Mouse (Mus musculus): Measurements from ENCODE around the gene Prdm11. TPM values are rescaled to one million over a fixed set of nuclear protein-coding genes. Genes with fewer than 3 reads are reported as not detected.

The Prdm11 gene
- total and polyA plus RNA-seq, 3 experiments = 0.05 to 1.8 (median 0.06) TPM

DNA sequence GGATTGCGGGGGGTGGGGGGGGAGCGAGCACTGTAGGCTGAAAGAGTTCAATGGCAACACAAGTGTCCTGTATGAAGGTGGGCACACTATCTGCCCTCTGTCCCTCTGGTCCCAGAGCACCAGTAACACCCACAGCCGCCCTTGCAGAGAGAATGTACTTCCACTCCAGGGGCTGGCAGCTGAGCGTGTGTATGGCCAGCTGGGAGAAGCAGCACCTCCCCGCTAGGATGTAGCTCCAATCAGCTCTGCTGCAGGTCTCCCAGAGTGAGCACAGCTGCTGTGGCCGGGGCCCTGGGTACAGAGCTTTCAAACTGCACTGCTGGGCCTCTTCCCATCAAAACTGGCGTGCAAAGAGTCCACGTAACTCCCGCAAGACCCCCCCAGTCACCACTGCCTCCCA, 14.9 kb downstream of the Prdm11 start:
- TF ChIP-seq RCOR1 (conservative IDR thresholded peaks at IDR 0.05; ENCODE audit: low read depth, low read length) (no peak), BHLHE40 (IDR thresholded peaks at IDR 0.05; ENCODE audit: low read depth, low read length) (no peak), UBTF (IDR thresholded peaks at IDR 0.05; ENCODE audit: low read depth, low read length) (no peak), EP300 (IDR thresholded peaks at IDR 0.05; ENCODE audit: low read length) (no peak), PAX5 (IDR thresholded peaks at IDR 0.05; ENCODE audit: low read length) (no peak), MYC (IDR thresholded peaks at IDR 0.05; ENCODE audit: low read depth, low read length) (no peak), NRF1 (IDR thresholded peaks at IDR 0.05; ENCODE audit: low read depth, low read length) (no peak), CTCF (conservative IDR thresholded peaks at IDR 0.05 in 1 of 2, IDR thresholded peaks at IDR 0.05 in 1 of 2; ENCODE audit: low read depth in 2 of 2, low read length in 2 of 2) (no peak), JUN (IDR thresholded peaks at IDR 0.05; ENCODE audit: insufficient read depth, low read depth, low read length) (no peak), CHD2 (IDR thresholded peaks at IDR 0.05; ENCODE audit: low read length) (no peak), ZKSCAN1 (IDR thresholded peaks at IDR 0.05; ENCODE audit: borderline replicate concordance, low read depth, low read length) (no peak), JUND (conservative IDR thresholded peaks at IDR 0.05; ENCODE audit: low read depth, low read length) (no peak), IRF4 (IDR thresholded peaks at IDR 0.05; ENCODE audit: low read depth, low read length) (no peak), MXI1 (IDR thresholded peaks at IDR 0.05; ENCODE audit: low read depth, low read length) (no peak), ETS1 (conservative IDR thresholded peaks at IDR 0.05; ENCODE audit: low read depth, low read length) (no peak), RAD21 (IDR thresholded peaks at IDR 0.05; ENCODE audit: low read depth, low read length) (no peak), MEF2A (IDR thresholded peaks at IDR 0.05; ENCODE audit: borderline replicate concordance, low read depth, low read length) (no peak), MAX (IDR thresholded peaks at IDR 0.05; ENCODE audit: low read length) (no peak), SIN3A (IDR thresholded peaks at IDR 0.05; ENCODE audit: low read length) (no peak)
- Histone ChIP-seq H3K79me2 (replicated peaks; ENCODE audit: control insufficient read depth, extremely low read depth, insufficient read depth, poor library complexity, severe bottlenecking) (no peaks in the 10 kb centered on the region), H3K27me3 (replicated peaks) (peaks cover 86% of the 10 kb centered on the region), H3K4me2 (ENCODE audit: insufficient read depth, low read depth, poor library complexity, severe bottlenecking) (no peak overlapping the region), H3K27ac (ENCODE audit: insufficient read depth, low read depth) (no peak overlapping the region), H3K9ac (ENCODE audit: insufficient read depth, low read depth) (no peak overlapping the region), H3K36me3 (replicated peaks in 1 of 2; ENCODE audit: control insufficient read depth in 1 of 2, insufficient read depth in 1 of 2, low read length in 1 of 2) (no peaks in the 10 kb centered on the region), H3K4me3 (replicated peaks in 1 of 3; ENCODE audit: low read depth in 2 of 3, low read length in 2 of 3, poor library complexity in 1 of 3) (no peak overlapping the region), H3K4me1 (ENCODE audit: control insufficient read depth in 1 of 2, insufficient read depth in 2 of 2) (no peaks in the 10 kb centered on the region), H3K9me3 (replicated peaks; ENCODE audit: low read length) (no peaks in the 10 kb centered on the region)
- DNase-seq (ENCODE audit: extremely low read depth) = no peak
- dilution Hi-C loops (cut with MboI; ENCODE audit: extremely low pct_ligation_motif_present, extremely low pct_unique_long_range_greater_than_20kb, low sequenced_read_pairs) (no loop called here), in situ Hi-C loops (cut with MboI; ENCODE audit: low pct_ligation_motif_present, low pct_unique_long_range_greater_than_20kb, low sequenced_read_pairs) (no loop called here)

DNA sequence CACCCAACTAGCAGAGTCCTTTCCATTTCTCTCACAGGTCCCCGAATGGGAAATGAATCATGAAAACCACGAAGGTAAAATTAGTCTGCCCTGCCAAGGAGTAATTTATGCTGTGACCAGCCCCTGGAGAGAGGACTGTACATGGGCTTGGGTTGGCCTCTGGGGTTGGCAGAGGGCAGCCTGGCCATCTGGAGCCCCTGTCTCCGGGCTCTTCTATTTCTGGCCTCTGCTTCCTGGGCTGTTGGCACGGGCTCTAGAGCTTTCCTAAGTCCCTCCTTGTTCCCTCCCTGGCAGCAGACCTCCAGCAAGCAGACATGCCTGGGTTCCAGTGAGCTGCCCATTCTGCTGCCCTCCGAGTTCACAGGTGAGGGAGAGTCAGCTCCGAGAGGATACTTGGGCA, 15.9 kb downstream of the Prdm11 start:
- H3K36me3 ChIP-seq (replicated peaks in 1 of 2; ENCODE audit: control insufficient read depth in 1 of 2, insufficient read depth in 1 of 2, low read length in 1 of 2) = no peaks in the 10 kb centered on the region
- no peak overlapping the region for H3K27ac ChIP-seq (ENCODE audit: insufficient read depth, low read depth)
- no peak overlapping the region for H3K9ac ChIP-seq (ENCODE audit: insufficient read depth, low read depth)
- H3K27me3 ChIP-seq (replicated peaks) = peaks cover 85% of the 10 kb centered on the region
- no peak overlapping the region for H3K4me3 ChIP-seq (replicated peaks in 1 of 3; ENCODE audit: low read depth in 2 of 3, low read length in 2 of 3, poor library complexity in 1 of 3)
- DNase-seq (ENCODE audit: extremely low read depth) = no peak
- dilution Hi-C loops (cut with MboI; ENCODE audit: extremely low pct_ligation_motif_present, extremely low pct_unique_long_range_greater_than_20kb, low sequenced_read_pairs) = no loop called here
- H3K4me1 ChIP-seq (ENCODE audit: control insufficient read depth in 1 of 2, insufficient read depth in 2 of 2) = no peaks in the 10 kb centered on the region
- in situ Hi-C loops (cut with MboI; ENCODE audit: low pct_ligation_motif_present, low pct_unique_long_range_greater_than_20kb, low sequenced_read_pairs) = no loop called here
- H3K4me2 ChIP-seq (ENCODE audit: insufficient read depth, low read depth, poor library complexity, severe bottlenecking) = no peak overlapping the region
- no peaks in the 10 kb centered on the region for H3K9me3 ChIP-seq (replicated peaks; ENCODE audit: low read length)
- no peaks in the 10 kb centered on the region for H3K79me2 ChIP-seq (replicated peaks; ENCODE audit: control insufficient read depth, extremely low read depth, insufficient read depth, poor library complexity, severe bottlenecking)
- TF ChIP-seq CHD1 (IDR thresholded peaks at IDR 0.05; ENCODE audit: low read depth, low read length) (no peak), HCFC1 (IDR thresholded peaks at IDR 0.05; ENCODE audit: low read depth, low read length) (no peak), RAD21 (IDR thresholded peaks at IDR 0.05; ENCODE audit: low read depth, low read length) (no peak), EP300 (IDR thresholded peaks at IDR 0.05; ENCODE audit: low read length) (no peak), KAT2A (IDR thresholded peaks at IDR 0.05; ENCODE audit: insufficient replicate concordance, low read length) (no peak), ELF1 (IDR thresholded peaks at IDR 0.05; ENCODE audit: low read depth, low read length) (no peak), JUND (conservative IDR thresholded peaks at IDR 0.05; ENCODE audit: low read depth, low read length) (no peak), MEF2A (IDR thresholded peaks at IDR 0.05; ENCODE audit: borderline replicate concordance, low read depth, low read length) (no peak), TBP (conservative IDR thresholded peaks at IDR 0.05; ENCODE audit: low read depth, low read length) (no peak), RCOR1 (conservative IDR thresholded peaks at IDR 0.05; ENCODE audit: low read depth, low read length) (no peak), MAX (IDR thresholded peaks at IDR 0.05; ENCODE audit: low read length) (no peak)

Measured in CH12.LX (cell line).